Mouse (Mus musculus) spleen, postnatal 0 days (tissue): ENCODE results near the gene Cetn2. TPM values are rescaled to one million over a fixed set of nuclear protein-coding genes. Genes with fewer than 3 reads are reported as not detected.

ENCODE experiments used
- polyA plus RNA-seq: library from polyadenylated mRNA; unstranded; fragments of >200 nt; fragmentation: Nextera tagmentation; extraction: Ambion mirVana; gene quantifications from 2 replicates; pipeline ENCODE4 v1.2.1, GENCODE M21; 2015

The Cetn2 gene
- polyA plus RNA-seq = 45.9 and 49.7 TPM in 2 replicates

GRCm38 (mm10) chrX:72917884-72918681 is at the start of gene Cetn2, which contains the start of gene Nsdhl:
Gene Cetn2, minus strand, starts transcription at chrX:72918411.
Gene Nsdhl, plus strand, starts transcription at chrX:72918557.

Other genes with a start within 250 kb of the Cetn2 start
- 1.4 and 2.0 TPM in 2 replicates for gene Gabrq, start 93.2 kb downstream of the Cetn2 start, polyA plus RNA-seq
- 8.3 and 8.9 TPM in 2 replicates for gene Nsdhl, start 146 bp upstream of the Cetn2 start, polyA plus RNA-seq
- gene Zfp185, start 68.9 kb upstream of the Cetn2 start, polyA plus RNA-seq = 2.7 and 3.5 TPM in 2 replicates
- gene Pnma5, start 118.7 kb upstream of the Cetn2 start, polyA plus RNA-seq = not detected in 2 replicates
- not detected in 2 replicates for gene Pnma3, start 146.4 kb upstream of the Cetn2 start, polyA plus RNA-seq
- gene Xlr4a, start 164.1 kb upstream of the Cetn2 start, polyA plus RNA-seq = 2.2 and 3.6 TPM in 2 replicates
- gene Xlr3a, start 178.7 kb upstream of the Cetn2 start, polyA plus RNA-seq = 0.69 and 0.72 TPM in 2 replicates
- not detected in 2 replicates for gene Gm14685, start 198.6 kb upstream of the Cetn2 start, polyA plus RNA-seq
- not detected in 2 replicates for gene Xlr5b, start 230.4 kb upstream of the Cetn2 start, polyA plus RNA-seq
- gene DXBay18, start 231.0 kb upstream of the Cetn2 start, polyA plus RNA-seq = not detected in 2 replicates